Mouse (Mus musculus): ENCODE results near the gene Cfap157.

Cfap157 gene

GRCm38 (mm10) chr2:32779714-32780113, 4.5 kb downstream of the Cfap157 start:
- no peak for DNase-seq

- DNase-seq = peak; percentile 78
Measured at GRCm38 (mm10) chr2:32779131-32779530, 5.1 kb downstream of the Cfap157 start.

- DNase-seq = no peak
Measured at GRCm38 (mm10) chr2:32778081-32778480, 6.1 kb downstream of the Cfap157 start.

DNA sequence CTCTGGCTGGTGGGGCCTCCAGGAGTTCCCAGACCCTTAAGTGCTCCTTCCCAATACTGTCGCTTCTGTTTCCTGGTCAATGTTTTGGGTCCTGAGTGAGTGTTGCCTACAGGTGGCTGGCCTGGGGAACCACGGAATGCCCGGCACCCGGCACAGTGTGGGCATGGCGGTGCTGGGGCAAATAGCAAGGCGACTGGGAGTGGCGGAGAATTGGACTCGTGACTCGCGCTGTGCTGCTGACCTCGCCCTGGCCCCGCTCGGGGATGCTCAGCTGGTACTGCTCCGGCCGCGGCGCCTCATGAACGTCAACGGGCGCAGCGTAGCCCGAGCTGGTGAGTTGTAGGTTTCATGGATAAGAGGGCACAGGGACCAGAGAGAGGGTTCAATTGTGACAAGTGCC, 8.0 kb downstream of the Cfap157 start:
- no peak for DNase-seq

GRCm38 (mm10) chr2:32775359-32776074, 8.7 kb downstream of the Cfap157 start, which contains the start of the genes Ttc16 and Ptrh1:
TSS of gene Ttc16 (minus strand) at chr2:32775633.
TSS of gene Ptrh1 (plus strand) at chr2:32775786.
- peak; percentile 97 for DNase-seq

DNA sequence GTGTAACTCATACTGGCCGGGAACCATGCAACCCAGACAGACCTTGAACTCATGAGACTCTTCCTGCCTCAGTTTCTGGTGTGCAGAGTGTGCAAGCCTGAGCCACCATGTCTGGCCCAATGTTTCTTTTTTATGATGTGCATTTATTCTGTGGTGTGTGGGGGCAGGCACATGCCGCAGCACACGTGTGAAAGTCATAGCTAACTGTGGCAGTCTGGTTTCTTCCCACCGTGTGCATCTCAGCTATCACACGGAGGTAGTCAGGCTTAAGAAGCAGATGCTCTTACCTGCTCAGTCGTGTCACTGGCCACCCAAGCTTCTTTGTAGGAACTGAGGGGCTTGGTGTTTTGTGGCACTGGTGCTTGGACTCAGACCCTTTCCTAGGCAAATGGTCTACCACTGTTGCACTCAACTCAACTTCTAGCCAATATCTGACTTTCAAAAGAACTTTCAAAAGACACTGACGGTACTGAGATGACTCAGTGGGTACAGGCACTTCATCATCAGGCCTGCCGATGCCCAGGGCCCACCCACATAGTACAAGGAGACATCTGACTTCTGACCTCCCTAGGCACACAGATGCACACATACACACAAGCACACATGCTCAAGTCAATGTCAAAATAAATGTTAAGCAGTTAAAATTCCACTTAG, 11.5 kb downstream of the Cfap157 start:
- no peak for DNase-seq

DNA sequence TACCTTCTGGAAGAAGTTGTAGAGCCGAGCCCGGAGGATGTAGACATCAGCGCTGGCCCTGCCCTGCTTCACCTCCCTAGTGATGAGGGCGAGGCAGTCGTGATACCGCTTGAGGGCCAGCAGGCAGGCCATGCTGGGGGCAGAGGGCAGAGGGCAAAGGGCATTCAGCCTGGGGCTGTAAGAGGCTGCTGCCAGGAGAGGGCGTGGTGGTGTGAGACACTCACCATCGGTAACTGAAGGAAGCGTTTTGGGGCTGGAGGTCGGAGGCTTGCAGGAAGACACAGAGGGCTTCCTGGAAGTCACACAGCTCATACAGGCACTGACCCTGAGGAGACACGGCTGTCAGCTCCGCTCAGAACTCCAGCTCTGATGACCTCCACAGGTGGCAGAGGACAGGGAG, 12.3 kb downstream of the Cfap157 start:
- no peak for DNase-seq

- no peak for DNase-seq
Measured at GRCm38 (mm10) chr2:32769327-32770085, 14.7 kb downstream of the Cfap157 start.

- DNase-seq = peak; percentile 66
Measured at GRCm38 (mm10) chr2:32768661-32769285, 15.5 kb downstream of the Cfap157 start.

GRCm38 (mm10) chr2:32767241-32767640, 17.0 kb downstream of the Cfap157 start:
- DNase-seq = no peak

DNA sequence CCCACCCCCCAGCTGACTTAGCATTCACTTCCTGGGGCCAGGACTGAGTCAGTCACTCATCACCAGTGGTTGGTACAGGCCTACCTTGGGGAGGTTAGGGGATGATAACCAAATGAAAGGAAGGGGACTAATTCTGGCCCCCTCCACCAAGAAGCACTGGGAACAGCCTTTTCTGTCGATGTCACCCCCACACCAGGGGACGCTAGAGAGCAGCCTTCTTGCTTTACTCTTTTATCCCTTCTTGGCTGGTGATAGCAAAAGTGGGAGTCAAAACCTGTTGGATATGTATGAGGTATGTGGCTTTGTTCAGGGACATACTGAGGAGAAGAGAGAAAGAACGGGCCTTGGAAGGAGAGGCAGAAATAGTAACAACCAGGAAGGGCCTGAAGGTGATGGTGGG, 20.9 kb downstream of the Cfap157 start:
- no peak for DNase-seq

DNA sequence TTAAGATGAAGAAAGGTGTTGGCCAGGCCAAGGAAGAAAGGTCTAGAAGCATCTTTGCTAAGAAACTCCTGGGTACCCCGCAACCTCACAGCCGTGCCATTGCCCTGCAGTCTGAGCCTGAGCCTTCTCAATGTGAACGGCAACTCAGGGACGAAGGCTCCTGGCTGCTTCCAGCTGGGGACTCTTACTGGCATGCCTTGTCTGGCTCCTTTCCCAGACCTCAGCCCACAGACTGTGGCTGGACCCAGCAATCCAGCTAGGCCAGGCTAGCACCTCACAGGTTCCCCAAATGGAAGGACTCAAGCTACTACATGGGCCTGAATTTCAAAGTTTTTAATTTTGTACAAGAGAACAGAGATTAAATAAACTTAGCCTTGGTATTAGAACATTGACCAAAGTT, 22.4 kb downstream of the Cfap157 start:
- no peak for DNase-seq

GRCm38 (mm10) chr2:32761361-32761760, 22.9 kb downstream of the Cfap157 start:
- DNase-seq = no peak

DNA sequence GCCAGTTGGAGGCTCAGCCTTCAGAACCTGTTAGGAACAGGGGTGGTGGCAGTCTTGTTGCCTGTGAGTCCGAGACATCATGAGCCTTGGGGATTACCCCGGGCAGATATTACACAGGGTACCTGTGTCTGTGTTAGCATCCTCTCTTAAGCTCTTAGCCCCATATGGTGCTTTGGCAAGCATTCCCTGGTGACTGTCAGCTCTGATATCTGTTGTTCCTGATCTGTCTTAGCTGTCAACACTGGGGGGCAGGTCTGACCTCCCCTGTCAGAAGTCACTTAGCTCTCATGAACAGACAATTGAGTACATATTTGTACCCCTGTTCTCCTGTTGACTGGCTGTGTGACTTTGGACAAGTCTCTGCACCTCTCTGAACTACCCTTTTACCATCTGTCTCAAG, 25.2 kb downstream of the Cfap157 start:
- no peak for DNase-seq

GRCm38 (mm10) chr2:32758503-32758902, 25.7 kb downstream of the Cfap157 start:
- no peak for DNase-seq

DNA sequence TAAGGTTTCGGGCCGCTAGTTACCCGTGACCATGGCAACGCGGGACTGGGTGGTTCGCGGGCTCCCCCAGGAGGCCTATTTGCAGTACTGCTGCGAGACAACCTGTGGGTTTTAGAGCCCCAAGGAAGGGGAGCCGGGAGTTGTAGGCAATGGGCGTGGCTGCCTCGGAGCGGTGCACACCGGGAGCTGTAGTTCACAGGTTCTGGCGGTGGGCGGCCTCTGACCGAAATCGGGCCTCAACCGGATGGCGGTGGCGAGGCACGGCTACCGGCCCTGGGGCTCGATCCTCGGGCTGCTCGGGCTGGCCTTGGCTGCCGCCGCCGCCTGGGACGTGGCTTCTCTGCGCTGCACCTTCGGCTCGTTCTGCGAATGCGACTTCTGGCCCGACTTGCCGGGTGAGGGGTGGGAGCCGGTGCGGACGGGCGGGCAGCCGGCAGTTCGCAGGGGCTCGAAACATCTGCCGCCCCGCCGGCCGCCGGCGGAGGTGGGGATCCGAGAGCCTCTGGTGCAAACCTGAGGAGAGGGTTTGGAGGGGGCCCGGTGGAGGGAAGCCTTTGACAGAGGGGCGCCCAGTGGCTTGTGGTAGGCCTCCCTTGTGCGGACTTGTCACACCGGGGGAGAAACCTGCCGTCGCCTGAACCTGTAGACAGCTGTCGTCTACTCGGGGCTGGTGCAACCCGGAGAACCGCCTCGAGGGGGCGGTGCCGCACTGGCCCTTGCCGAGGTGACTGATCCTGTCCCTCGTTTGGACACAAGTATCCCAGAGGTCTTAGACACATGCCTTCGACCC, 27.0 kb downstream of the Cfap157 start, which contains the start of gene Tor2a:
Tor2a (plus strand) TSS at position 179 of the 790 bp plus-strand sequence.
- DNase-seq = peak; percentile 97

- DNase-seq = no peak
Measured at GRCm38 (mm10) chr2:32756674-32757055, 27.6 kb downstream of the Cfap157 start.

GRCm38 (mm10) chr2:32752181-32752580, 32.0 kb downstream of the Cfap157 start:
- DNase-seq = no peak

DNA sequence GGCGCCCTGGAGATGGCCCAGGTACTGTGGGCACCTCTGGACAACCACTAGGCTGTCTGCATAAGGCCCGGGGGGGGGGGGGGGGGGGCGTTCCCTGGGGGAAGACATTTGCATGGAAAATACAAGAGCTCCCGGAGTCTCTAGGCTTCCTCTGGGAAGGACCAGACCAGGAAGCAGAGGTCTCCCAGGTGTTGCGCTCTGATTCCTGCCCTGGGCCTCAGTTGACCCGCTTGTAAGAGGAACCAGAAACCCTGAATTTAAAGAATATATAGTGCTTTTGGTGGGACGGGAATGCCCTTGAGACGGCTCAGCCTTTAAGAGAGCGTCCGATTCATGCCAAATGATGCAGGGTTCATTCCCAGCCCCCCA, 32.6 kb downstream of the Cfap157 start:
- no peak for DNase-seq

GRCm38 (mm10) chr2:32750887-32751664, 33.2 kb downstream of the Cfap157 start:
- no peak for DNase-seq

DNA sequence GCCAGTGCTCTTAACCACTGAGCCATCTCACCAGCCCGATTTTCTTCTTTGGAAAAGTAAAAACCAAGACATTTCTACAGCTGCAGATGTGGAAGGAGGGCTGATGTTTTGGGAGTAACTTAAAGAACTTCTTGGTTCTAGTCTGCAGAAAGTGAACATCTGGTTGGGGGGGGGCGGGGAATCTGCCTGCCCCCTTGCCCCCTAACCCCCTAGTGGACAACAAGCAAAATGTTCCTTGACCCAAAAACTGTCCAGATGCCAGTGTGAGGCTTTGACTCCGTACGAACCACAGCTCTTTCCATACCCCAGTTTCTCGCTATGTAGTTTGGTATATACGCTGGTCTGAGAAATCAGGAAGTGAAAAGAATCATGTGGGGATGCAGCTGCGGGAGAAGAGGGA, 34.0 kb downstream of the Cfap157 start:
- no peak for DNase-seq

DNA sequence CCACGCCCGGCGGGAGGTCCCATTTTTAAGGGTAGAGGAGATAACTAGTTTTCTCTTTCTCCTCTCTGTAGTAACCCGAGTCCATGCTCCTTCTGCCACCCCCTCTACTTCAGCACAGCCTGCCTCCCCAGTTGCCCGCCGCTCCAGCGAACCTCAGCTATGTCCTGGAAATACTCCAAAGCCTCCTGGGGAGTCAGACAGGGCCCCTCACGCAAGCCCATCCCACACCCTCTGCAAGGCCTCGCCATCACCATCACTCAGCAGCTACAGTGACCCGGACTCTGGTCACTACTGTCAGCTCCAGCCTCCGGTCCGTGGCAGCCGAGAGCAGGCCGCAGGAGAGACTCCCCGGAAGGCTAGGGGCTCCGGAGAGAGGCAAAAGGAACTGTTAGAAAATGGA, 35.1 kb downstream of the Cfap157 start:
- DNase-seq = no peak

Measured in cerebellum, adult 9-11 months (tissue).